Mouse (Mus musculus): Measurements from ENCODE around the gene Hectd4.

The Hectd4 gene

GRCm38 (mm10) chr5:121233726-121234125 is 13.7 kb downstream of the Hectd4 start:
- no peak for DNase-seq (ENCODE audit: low read depth, low spot score)

- no peak for DNase-seq (ENCODE audit: low read depth, low spot score)
These were observed 16.2 kb downstream of the Hectd4 start for GRCm38 (mm10) chr5:121236171-121236570.

GRCm38 (mm10) chr5:121238208-121238607 is 18.2 kb downstream of the Hectd4 start:
- DNase-seq (ENCODE audit: low read depth, low spot score): no peak

GRCm38 (mm10) chr5:121239846-121240245 is 19.8 kb downstream of the Hectd4 start:
- DNase-seq (ENCODE audit: low read depth, low spot score): no peak

DNA sequence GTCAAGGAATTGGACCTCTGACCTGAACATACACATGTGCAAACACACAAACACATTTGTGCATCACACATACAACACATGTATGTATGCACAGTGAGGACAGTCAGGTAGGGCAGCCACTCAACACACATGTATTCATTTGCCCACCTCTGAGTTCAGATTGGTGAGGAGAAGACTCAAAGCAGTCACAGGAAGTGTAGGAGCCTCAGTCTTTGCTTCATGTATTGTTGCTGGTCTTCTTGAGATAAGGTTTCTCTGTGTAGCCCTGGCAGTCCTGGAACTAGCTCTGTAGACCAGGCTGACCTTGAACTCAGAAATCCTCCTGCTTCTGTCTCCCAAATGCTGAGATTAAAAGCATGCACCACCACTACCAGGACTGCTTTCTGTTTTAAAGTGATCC is 21.2 kb downstream of the Hectd4 start:
- no peak for DNase-seq (ENCODE audit: low read depth, low spot score)

DNA sequence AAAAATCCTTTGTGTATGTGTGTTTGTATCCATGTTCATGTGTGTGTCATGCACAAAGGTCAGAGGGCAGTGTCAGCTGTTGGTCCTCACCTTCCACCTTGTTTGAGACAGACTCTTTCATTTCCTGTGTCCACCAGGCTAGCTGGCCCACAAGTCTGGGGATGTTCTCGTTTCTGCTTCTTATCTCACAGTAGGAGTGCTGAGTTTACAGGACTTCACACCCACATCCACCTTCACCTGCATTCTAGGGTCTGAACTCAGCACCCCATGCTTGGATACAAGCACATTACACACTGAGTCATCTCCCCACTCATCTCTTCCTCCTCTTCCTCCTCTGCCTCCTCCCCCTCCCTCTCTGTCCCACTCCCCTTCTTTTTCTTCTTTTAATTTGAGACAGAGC is 22.2 kb downstream of the Hectd4 start:
- no peak for DNase-seq (ENCODE audit: low read depth, low spot score)

DNA sequence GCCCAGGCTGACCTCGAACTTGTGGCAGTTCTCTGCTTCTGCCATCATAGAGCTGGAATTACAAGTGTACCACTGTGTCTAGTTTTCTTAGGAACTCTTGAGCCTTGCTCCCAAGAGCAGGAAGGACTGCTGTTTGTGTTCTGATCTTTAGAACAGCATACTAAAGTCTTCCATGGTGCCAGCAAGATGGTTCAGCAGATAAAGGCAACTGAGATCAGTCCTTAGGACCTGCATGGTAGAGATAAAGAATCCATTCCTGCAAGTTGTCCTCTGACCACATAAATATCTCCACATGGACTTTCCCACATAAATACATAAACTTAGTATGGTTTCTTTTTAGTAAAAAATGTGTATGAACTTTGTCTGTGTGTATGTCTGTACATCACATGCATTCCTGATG is 22.7 kb downstream of the Hectd4 start:
- DNase-seq (ENCODE audit: low read depth, low spot score): no peak

DNA sequence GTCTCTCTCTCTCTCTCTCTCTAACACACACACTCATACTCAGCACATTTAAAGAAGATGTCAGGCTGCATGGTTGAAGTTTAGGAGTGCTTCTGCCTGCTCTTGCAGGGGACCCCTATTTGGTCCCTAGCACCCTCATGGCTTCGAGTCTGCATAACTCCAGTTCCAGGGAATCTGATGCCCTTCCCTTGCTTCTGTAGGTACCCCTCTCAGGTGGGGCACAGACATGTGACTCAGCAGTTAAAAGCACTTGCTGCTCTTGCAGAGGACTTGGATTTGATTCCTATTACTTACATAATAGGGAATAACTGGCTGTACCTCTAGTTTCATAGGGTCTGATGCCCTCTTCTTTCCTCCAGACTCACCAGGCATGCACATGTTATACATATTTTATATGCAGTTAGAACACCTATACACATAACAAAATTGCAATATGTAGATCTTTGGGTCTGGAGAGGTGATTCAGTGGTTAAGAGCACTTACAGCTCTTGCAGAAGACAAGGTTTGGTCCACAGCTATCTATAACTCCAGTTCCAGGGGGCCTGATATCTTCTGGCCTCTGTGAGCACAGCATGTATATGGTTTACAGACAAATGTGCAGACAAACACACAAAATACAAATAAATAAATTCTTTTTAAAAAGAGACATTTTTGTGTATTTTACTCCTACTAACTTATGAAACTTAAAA is 23.8 kb downstream of the Hectd4 start:
- no peak for DNase-seq (ENCODE audit: low read depth, low spot score)

GRCm38 (mm10) chr5:121244365-121244731 is 24.3 kb downstream of the Hectd4 start:
- no peak for DNase-seq (ENCODE audit: low read depth, low spot score)

- no peak for DNase-seq (ENCODE audit: low read depth, low spot score)
These were observed 25.2 kb downstream of the Hectd4 start for GRCm38 (mm10) chr5:121245201-121245600.

- DNase-seq (ENCODE audit: low read depth, low spot score): no peak
These were observed 28.9 kb downstream of the Hectd4 start for GRCm38 (mm10) chr5:121248766-121249394.

- no peak for DNase-seq (ENCODE audit: low read depth, low spot score)
These were observed 29.7 kb downstream of the Hectd4 start for GRCm38 (mm10) chr5:121249693-121250092.

- DNase-seq (ENCODE audit: low read depth, low spot score): no peak
These were observed 31.8 kb downstream of the Hectd4 start for GRCm38 (mm10) chr5:121251813-121252212.

DNA sequence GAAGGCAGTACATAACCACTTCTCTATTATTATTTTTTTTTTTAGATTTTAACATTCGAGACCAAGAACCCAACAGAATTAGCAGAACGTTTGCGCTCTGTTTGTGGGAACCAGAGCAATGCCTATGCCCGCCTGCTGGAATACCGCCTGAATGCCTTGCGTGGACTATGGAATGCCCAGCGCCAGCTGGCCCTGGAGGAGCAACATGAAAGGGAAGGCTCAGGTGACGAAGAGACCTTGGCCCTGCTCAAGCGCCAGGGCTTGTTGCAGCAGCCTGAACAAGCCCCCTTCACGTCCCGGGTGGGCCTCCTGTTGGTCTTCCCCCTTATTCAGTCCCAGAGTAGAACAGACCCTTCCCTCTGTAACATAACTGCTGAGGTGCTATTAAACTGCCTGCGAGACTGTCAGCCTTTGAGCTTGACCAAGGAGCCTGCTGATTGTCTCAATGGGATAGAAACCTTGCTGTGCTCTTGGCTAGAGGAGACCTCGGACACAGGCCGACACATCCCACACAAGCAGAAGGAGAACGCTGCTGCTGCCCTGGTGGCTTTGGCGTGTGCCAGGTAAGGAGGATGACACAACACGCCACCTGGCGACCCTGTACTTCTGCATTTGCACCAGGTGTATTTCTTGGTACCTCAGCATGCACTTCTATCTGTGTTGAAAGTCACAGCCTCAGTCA is 33.9 kb downstream of the Hectd4 start:
- DNase-seq (ENCODE audit: low read depth, low spot score): no peak

GRCm38 (mm10) chr5:121254977-121255376 is 35.0 kb downstream of the Hectd4 start:
- no peak for DNase-seq (ENCODE audit: low read depth, low spot score)

GRCm38 (mm10) chr5:121261806-121262205 is 41.8 kb downstream of the Hectd4 start:
- DNase-seq (ENCODE audit: low read depth, low spot score): no peak

GRCm38 (mm10) chr5:121262415-121262814 is 42.4 kb downstream of the Hectd4 start:
- no peak for DNase-seq (ENCODE audit: low read depth, low spot score)

DNA sequence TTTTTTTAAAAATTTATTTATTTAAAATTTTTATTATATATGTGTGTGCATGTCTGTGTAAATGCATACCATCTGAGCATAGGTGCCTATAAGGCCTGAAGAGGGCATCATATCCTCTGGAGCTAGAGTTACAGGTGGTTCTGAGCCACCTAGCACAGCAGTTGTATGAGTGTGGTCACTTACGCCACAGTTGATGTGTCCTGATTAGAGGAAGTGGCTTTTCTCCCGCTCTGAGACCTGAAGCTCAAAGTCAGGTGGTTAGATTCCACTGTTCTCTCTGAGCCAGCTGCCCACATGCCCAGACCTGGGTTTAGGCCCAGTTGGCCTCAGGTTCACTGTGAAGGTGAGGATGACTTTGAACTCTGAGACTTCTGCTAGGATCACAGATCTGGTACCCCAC is 44.6 kb downstream of the Hectd4 start:
- DNase-seq (ENCODE audit: low read depth, low spot score): no peak

- peak; percentile 9 for DNase-seq (ENCODE audit: low read depth, low spot score)
These were observed 46.8 kb downstream of the Hectd4 start for GRCm38 (mm10) chr5:121266741-121267382.

DNA sequence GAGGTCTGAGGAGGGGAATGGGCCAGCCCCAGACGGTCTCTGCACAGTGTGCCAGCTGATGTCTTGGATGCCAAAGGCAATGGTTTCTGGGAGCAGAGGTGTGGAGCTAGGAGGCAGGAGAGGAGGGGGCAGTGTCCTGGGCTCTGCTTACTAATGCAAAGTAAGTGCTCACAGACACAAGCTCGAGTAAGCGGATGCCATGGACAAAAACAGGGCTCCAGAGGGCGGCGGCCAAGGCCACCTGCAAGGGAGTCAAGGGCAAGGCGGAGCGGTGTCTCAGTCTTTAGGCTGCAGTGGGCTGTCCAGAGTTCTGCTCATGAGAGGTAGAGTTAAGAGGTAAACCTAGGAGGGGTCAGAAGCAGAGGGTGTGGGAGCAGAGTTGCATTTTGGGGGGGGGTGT is 51.0 kb downstream of the Hectd4 start:
- DNase-seq (ENCODE audit: low read depth, low spot score): no peak

- no peak for DNase-seq (ENCODE audit: low read depth, low spot score)
These were observed 56.8 kb downstream of the Hectd4 start for GRCm38 (mm10) chr5:121276808-121277207.

GRCm38 (mm10) chr5:121280456-121280855 is 60.4 kb downstream of the Hectd4 start:
- DNase-seq (ENCODE audit: low read depth, low spot score): no peak
